Mouse (Mus musculus) gonadal fat pad, adult 2 months (tissue): ENCODE measurements around the gene Zfp784. TPM values are rescaled to one million over a fixed set of nuclear protein-coding genes. Genes with fewer than 3 reads are reported as not detected.
"Not testable (repeated sequence)": the region's sequence is repeated elsewhere in the genome, so short reads cannot be mapped to it uniquely, and the experiment has no call there.

ENCODE experiments used
- DNase-seq: peaks from one replicate; pipeline ENCODE4 v3.0.0-alpha.2; 2012; ENCODE audit warnings: low read depth
- polyA plus RNA-seq: library from polyadenylated mRNA; depleted of rRNA; stranded (reverse); fragments of >200 nt; gene quantifications from 2 replicates; pipeline ENCODE4 v1.2.3, GENCODE M21; 2012; rRNA removed

Zfp784 gene
- polyA plus RNA-seq = 5.5 and 6.4 TPM in 2 replicates

- DNase-seq = no peak
These were observed at the start of gene Zfp784 for GRCm38 (mm10) chr7:5038109-5038732. Zfp784 (minus strand) TSS chr7:5038446.

- no peak for DNase-seq
These were observed 49.6 kb upstream of the Zfp784 start for GRCm38 (mm10) chr7:5087886-5088285.

GRCm38 (mm10) chr7:5086921-5087440 lies 48.7 kb upstream of the Zfp784 start:
- no peak for DNase-seq

- DNase-seq = no peak
These were observed 47.3 kb upstream of the Zfp784 start for GRCm38 (mm10) chr7:5085512-5085911.

- DNase-seq = no peak
These were observed 45.3 kb upstream of the Zfp784 start for GRCm38 (mm10) chr7:5083325-5084105.

GRCm38 (mm10) chr7:5081939-5082338 lies 43.7 kb upstream of the Zfp784 start:
- DNase-seq = no peak

- no peak for DNase-seq
These were observed 43.0 kb upstream of the Zfp784 start for GRCm38 (mm10) chr7:5081241-5081640.

GRCm38 (mm10) chr7:5080815-5081214 lies 42.6 kb upstream of the Zfp784 start:
- no peak for DNase-seq

GRCm38 (mm10) chr7:5080010-5080751 lies 41.9 kb upstream of the Zfp784 start, which contains the start of gene Epn1:
Epn1 (plus strand) TSS chr7:5080235.
- peak; percentile 50 for DNase-seq

GRCm38 (mm10) chr7:5079365-5080009 lies 41.2 kb upstream of the Zfp784 start:
- DNase-seq = not testable (repeated sequence)

GRCm38 (mm10) chr7:5076931-5077330 lies 38.7 kb upstream of the Zfp784 start:
- no peak for DNase-seq

- no peak for DNase-seq
These were observed 36.7 kb upstream of the Zfp784 start for GRCm38 (mm10) chr7:5074984-5075383.

GRCm38 (mm10) chr7:5073586-5073985 lies 35.3 kb upstream of the Zfp784 start:
- no peak for DNase-seq

GRCm38 (mm10) chr7:5064886-5065285 lies 26.6 kb upstream of the Zfp784 start:
- no peak for DNase-seq

- no peak for DNase-seq
These were observed 24.2 kb upstream of the Zfp784 start for GRCm38 (mm10) chr7:5062360-5063001.

GRCm38 (mm10) chr7:5061774-5062359 lies 23.6 kb upstream of the Zfp784 start, which contains the start of gene U2af2:
U2af2 (plus strand) TSS chr7:5062143.
- no peak for DNase-seq

- DNase-seq = peak; percentile 81
These were observed 22.9 kb upstream of the Zfp784 start for GRCm38 (mm10) chr7:5060944-5061773.

GRCm38 (mm10) chr7:5060239-5060731 lies 22.0 kb upstream of the Zfp784 start:
- no peak for DNase-seq

GRCm38 (mm10) chr7:5059421-5059820 lies 21.2 kb upstream of the Zfp784 start:
- DNase-seq = no peak

- no peak for DNase-seq
These were observed 20.4 kb upstream of the Zfp784 start for GRCm38 (mm10) chr7:5058631-5059030.
